Mouse (Mus musculus): Measurements from ENCODE around the gene Aldh1a1. TPM values are rescaled to one million over a fixed set of nuclear protein-coding genes. Genes with fewer than 3 reads are reported as not detected.

Gene Aldh1a1
- polyA plus RNA-seq (2016; fragmentation: Nextera tagmentation; extraction: Ambion mirVana), result 0.90 and 1.6 TPM in 2 replicates

DNA sequence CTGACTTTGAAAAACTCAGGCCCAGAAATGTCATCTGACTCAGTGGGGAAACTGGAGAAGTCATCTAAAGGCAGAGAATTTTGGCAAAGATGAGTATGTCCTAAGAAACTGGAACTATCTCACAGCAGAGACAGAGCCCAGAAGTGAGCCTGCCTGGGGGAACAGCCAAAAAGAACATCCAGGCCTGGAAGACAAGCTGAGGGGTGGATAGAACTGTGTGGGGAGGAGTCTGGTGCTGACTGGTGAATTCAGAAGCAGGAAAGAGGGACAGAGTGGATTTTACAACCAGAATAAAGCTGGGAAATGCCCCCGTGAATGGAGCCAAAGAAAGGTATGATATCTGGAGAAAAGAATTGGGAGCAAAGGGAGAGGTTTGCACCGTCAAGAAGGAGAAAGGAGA lies at the start of gene Aldh1a1:
Aldh1a1 (plus strand) TSS at position 225 of the 400 bp plus-strand sequence.
- no peaks in the 10 kb centered on the region for H3K4me1 ChIP-seq
- H3K27me3 ChIP-seq, result no peaks in the 10 kb centered on the region
- WGBS, result 81% methylated on average over 2 of the region's 2 CpGs
- H3K36me3 ChIP-seq, result no peaks in the 10 kb centered on the region
- no peak within 1 kb of the TSS for H3K9ac ChIP-seq
- H3K4me3 ChIP-seq, result no peak within 1 kb of the TSS
- ATAC-seq (ENCODE audit: low FRiP score), result no peak
- no peak within 1 kb of the TSS for H3K4me2 ChIP-seq (replicated peaks)
- H3K9me3 ChIP-seq (replicated peaks), result no peaks in the 10 kb centered on the region
- H3K27ac ChIP-seq, result no peak within 1 kb of the TSS

DNA sequence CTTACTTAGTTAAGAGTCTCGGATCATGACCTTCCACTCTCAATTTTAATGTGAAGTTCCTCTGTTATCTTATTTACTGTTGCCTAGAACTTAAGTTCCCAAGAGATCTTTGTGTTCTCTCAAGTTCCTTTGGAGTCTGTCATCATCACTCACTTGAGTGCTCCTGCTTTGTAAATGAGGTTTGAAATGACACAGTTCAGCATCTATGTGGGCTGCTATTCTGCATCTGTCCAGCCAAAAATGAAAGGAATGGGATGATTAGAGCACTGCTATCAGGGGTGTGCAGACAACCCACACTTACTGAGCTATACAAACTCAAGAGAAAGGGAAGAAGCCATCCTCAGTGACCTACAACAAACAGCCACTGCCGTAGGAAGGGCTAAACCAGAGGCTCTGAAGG lies 44.7 kb upstream of the Aldh1a1 start:
- Histone ChIP-seq H3K27ac (no peak overlapping the region), H3K9me3 (replicated peaks) (no peaks in the 10 kb centered on the region), H3K4me3 (no peak overlapping the region), H3K27me3 (no peaks in the 10 kb centered on the region), H3K36me3 (no peaks in the 10 kb centered on the region), H3K4me2 (replicated peaks) (no peak overlapping the region), H3K4me1 (no peaks in the 10 kb centered on the region), H3K9ac (no peak overlapping the region)
- no peak for ATAC-seq (ENCODE audit: low FRiP score)
- 87% methylated on average over 2 of the region's 2 CpGs for WGBS

DNA sequence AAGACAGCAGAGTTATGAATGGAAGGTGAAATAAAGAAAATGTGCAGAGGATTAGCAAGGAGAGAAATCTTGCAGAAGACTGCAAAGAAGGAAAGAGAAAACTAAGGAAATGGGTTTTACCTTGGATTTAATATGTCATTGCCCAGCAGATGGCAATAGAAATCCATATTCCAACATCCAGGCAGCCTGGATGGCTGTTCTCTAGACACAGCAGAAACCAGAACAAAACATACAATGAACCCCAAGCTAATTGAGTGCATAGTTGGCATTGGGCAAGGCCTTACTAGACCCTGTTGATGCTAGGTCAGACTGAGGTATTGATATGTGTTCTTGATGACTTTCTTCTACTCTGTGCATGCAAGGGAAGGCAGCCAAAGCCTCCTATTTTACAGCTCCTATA lies 43.0 kb upstream of the Aldh1a1 start:
- H3K27me3 ChIP-seq, result no peaks in the 10 kb centered on the region
- H3K4me1 ChIP-seq, result no peaks in the 10 kb centered on the region
- no peaks in the 10 kb centered on the region for H3K9me3 ChIP-seq (replicated peaks)
- H3K4me3 ChIP-seq, result no peak overlapping the region
- no peak overlapping the region for H3K27ac ChIP-seq
- H3K4me2 ChIP-seq (replicated peaks), result no peak overlapping the region
- no peaks in the 10 kb centered on the region for H3K36me3 ChIP-seq
- no peak for ATAC-seq (ENCODE audit: low FRiP score)
- no peak overlapping the region for H3K9ac ChIP-seq

DNA sequence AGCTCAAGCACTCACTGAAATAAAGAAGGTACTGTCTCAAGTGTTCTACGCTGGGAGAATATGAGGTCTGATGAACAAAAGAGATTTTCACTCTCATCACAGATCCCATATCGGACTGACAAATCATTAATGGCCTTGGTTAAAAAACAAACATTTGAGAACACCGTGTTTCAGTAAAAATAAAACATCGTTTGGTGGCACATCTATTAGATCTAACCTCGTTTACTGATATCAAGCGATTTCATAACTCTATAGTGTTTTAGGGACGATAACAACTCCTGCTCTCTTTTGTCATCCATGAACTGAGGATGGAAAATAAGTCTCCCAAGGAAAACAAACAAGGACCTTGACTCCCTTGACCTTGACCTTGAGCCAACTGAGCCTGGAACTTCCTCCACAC lies 41.5 kb upstream of the Aldh1a1 start:
- Histone ChIP-seq H3K27me3 (no peaks in the 10 kb centered on the region), H3K9me3 (replicated peaks) (no peaks in the 10 kb centered on the region), H3K36me3 (no peaks in the 10 kb centered on the region), H3K4me1 (no peaks in the 10 kb centered on the region), H3K9ac (no peak overlapping the region), H3K4me2 (replicated peaks) (no peak overlapping the region), H3K27ac (no peak overlapping the region), H3K4me3 (no peak overlapping the region)
- ATAC-seq (ENCODE audit: low FRiP score), result no peak
- 90% methylated on average over 7 of the region's 7 CpGs for WGBS

DNA sequence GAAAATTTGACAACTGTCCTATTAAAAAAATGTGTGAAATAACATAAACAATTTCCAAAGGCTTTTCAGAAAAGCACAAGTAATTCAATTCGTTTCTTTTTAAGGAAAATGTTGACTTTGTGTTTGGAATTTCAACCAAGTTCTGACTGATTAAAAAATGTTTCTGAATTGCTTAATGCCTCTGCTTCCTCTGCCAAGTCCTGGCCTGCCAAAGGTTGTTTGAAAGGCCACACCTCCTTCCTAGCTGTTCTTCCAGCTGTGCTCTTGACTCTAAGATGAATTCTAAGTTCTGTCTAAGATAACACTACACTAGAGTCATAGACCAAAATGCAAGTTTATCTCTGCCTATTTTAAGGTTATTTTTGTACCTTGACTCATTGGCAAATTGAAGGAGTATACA lies 8.0 kb upstream of the Aldh1a1 start:
- Histone ChIP-seq H3K27ac (no peak overlapping the region), H3K9ac (no peak overlapping the region), H3K4me3 (no peak overlapping the region), H3K27me3 (no peaks in the 10 kb centered on the region), H3K4me1 (no peaks in the 10 kb centered on the region), H3K4me2 (replicated peaks) (no peak overlapping the region), H3K36me3 (no peaks in the 10 kb centered on the region), H3K9me3 (replicated peaks) (no peaks in the 10 kb centered on the region)
- no peak for ATAC-seq (ENCODE audit: low FRiP score)
- 84% methylated on average over 1 of the region's 1 CpGs for WGBS

DNA sequence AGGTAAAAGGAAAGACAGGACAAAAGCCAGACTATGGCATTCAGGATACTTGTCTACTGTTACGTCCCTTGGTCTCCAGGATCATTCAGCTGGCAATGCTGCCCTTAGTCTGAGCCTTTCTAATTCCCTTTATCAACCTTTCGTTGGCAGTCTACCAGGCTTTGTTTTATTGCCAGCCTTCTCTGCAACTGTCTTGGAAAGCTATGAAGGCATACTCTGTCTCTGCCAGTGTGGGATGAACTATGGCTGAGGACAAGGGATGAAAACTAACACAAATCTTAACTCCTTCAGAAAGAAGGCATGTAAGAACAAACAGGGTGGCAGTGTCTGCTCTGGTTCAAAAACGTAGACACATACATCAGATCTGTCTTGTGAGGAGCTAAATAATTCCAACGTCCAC lies 565 bp upstream of the Aldh1a1 start:
- WGBS, result 71% methylated on average over 4 of the region's 4 CpGs
- Histone ChIP-seq H3K36me3 (no peaks in the 10 kb centered on the region), H3K9ac (no peak overlapping the region), H3K4me3 (no peak overlapping the region), H3K9me3 (replicated peaks) (no peaks in the 10 kb centered on the region), H3K27me3 (no peaks in the 10 kb centered on the region), H3K27ac (no peak overlapping the region), H3K4me2 (replicated peaks) (no peak overlapping the region), H3K4me1 (no peaks in the 10 kb centered on the region)
- no peak for ATAC-seq (ENCODE audit: low FRiP score)

DNA sequence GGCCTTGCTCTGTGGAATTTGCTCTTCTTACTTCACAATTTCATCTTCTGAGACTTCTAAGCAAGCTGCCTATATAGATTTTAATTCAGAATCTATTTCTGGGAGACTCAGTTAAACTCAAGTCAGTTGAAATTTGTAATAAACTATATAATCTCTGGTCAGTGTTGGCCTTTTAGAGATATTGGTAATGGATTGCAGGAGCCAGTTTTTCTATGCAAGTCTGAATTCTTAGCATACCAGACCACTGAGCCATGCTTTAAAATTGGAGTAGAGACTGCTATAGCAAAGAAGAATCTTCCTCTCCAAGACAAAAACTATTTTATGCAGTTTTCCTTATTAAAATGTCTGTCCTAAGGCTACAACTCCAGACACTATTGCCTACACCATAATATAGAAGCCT lies 4.0 kb downstream of the Aldh1a1 start:
- Histone ChIP-seq H3K9me3 (replicated peaks) (no peaks in the 10 kb centered on the region), H3K4me3 (no peak overlapping the region), H3K27me3 (no peaks in the 10 kb centered on the region), H3K4me1 (no peaks in the 10 kb centered on the region), H3K4me2 (replicated peaks) (no peak overlapping the region), H3K36me3 (no peaks in the 10 kb centered on the region), H3K9ac (no peak overlapping the region), H3K27ac (no peak overlapping the region)
- ATAC-seq (ENCODE audit: low FRiP score), result no peak

DNA sequence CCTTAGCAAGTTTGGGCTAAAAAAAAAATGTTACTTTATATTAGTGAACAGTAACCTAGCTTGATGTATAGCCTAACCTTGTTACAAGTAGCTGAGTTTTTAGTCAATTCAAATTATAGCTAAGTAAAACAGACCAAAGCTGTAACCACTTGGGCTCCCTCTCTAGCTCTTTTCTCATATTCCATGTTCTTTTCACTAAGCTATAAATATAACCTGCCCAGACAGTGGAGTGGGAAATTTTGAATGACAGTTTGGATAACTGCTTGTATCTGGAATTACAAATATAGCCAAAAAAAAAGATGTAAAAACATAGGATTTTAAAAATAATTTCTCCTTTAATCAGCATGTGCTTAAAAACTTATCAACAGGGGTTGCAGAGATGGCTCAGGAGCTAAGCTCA lies 12.8 kb downstream of the Aldh1a1 start:
- Histone ChIP-seq H3K9me3 (replicated peaks) (no peaks in the 10 kb centered on the region), H3K4me1 (0 out of 2 replicates have a peak, but pooled peaks cover 7% of the 10 kb centered on the region), H3K4me3 (no peak overlapping the region), H3K9ac (no peak overlapping the region), H3K27me3 (0 out of 2 replicates have a peak, but pooled peaks cover 4% of the 10 kb centered on the region), H3K4me2 (replicated peaks) (no peak overlapping the region), H3K27ac (no peak overlapping the region), H3K36me3 (no peaks in the 10 kb centered on the region)
- ATAC-seq (ENCODE audit: low FRiP score), result no peak

DNA sequence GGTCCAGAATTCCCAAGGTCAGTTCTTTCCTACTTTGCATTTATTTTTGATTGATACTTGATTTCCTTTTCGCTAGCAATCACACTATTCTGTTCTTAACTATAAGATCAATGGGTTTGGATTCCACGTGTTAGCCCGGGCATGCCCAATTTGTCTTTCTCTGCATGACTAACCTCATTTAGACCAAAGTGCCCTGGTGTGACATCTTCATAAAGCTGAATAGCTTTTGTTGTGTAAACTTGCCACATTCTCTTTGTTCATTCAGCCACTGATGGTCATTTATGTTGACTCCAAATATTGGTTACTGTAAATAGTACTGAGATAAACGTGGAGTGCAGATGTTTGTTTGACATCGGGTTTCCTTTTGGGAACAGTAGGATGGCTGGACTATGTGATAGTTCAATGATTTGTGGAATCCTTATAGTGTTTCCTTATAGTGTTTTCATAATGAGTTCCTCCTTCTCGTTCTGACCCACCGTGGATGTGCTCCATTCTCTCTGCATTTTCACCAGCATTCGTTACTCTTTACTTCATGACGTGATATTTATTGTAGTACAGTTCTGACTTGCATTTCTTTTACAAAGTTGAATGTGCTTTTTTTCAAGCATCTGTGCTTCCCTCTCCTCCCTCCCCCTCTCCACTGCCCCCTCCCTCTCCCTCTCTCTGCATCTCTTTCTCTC lies 14.6 kb downstream of the Aldh1a1 start:
- Histone ChIP-seq H3K36me3 (no peaks in the 10 kb centered on the region), H3K4me3 (no peak overlapping the region), H3K27ac (no peak overlapping the region), H3K4me2 (replicated peaks) (0 out of 2 replicates have a peak overlapping the region, but pooled peaks have one; percentile 3), H3K4me1 (0 out of 2 replicates have a peak, but pooled peaks cover 7% of the 10 kb centered on the region), H3K27me3 (0 out of 2 replicates have a peak, but pooled peaks cover 4% of the 10 kb centered on the region), H3K9ac (no peak overlapping the region), H3K9me3 (replicated peaks) (no peaks in the 10 kb centered on the region)
- 0 out of 2 replicates have a peak, but pooled peaks have one; percentile 46 for ATAC-seq (ENCODE audit: low FRiP score)
- 22% methylated on average over 9 of the region's 9 CpGs for WGBS

DNA sequence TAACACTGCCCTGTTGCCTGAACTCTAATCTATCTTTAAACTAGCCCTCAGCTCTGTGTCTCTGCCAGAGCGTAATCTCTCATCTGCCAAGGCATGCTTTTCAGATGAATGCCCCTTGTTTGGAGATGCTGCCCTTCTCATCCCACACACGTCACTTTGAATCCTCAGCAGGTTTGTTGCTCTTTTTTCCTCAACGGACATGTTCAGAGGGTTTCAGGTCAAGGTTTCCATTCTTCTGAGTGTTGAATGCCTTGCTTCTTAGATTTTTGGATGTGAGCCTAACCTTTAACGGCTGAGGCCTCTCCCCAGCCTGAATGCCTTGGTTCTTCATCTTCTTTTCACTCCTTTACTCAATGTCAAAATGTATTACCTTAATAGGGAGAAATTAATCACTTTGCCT lies 16.1 kb downstream of the Aldh1a1 start:
- Histone ChIP-seq H3K4me2 (replicated peaks) (no peak overlapping the region), H3K9ac (no peak overlapping the region), H3K4me1 (0 out of 2 replicates have a peak, but pooled peaks cover 7% of the 10 kb centered on the region), H3K36me3 (no peaks in the 10 kb centered on the region), H3K9me3 (replicated peaks) (no peaks in the 10 kb centered on the region), H3K27ac (no peak overlapping the region), H3K4me3 (no peak overlapping the region), H3K27me3 (0 out of 2 replicates have a peak, but pooled peaks cover 4% of the 10 kb centered on the region)
- ATAC-seq (ENCODE audit: low FRiP score), result no peak
- 30% methylated on average over 4 of the region's 4 CpGs for WGBS

DNA sequence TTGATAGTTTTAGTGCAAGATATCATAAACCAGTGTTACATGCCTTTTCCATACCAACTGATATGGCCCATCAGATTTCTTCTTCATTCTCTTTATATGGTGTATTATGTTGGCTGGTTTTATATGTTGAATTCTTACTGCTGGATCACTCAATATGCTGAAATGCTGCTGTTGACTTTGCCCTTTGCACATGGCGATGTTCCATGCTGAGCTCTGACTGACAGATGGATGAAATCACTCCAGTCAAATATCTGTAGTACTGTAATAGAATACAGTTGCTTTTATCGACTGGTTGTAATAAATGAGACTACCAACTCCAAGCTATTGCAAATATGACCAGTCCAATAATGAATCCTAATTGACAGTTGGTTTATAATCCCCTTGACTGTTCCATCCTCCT lies 19.5 kb downstream of the Aldh1a1 start:
- H3K4me3 ChIP-seq, result no peak overlapping the region
- H3K4me2 ChIP-seq (replicated peaks), result no peak overlapping the region
- 89% methylated on average over 2 of the region's 2 CpGs for WGBS
- H3K9ac ChIP-seq, result no peak overlapping the region
- no peaks in the 10 kb centered on the region for H3K36me3 ChIP-seq
- H3K27ac ChIP-seq, result no peak overlapping the region
- 0 out of 2 replicates have a peak, but pooled peaks cover 4% of the 10 kb centered on the region for H3K27me3 ChIP-seq
- no peak for ATAC-seq (ENCODE audit: low FRiP score)
- H3K9me3 ChIP-seq (replicated peaks), result no peaks in the 10 kb centered on the region
- 0 out of 2 replicates have a peak, but pooled peaks cover 7% of the 10 kb centered on the region for H3K4me1 ChIP-seq

DNA sequence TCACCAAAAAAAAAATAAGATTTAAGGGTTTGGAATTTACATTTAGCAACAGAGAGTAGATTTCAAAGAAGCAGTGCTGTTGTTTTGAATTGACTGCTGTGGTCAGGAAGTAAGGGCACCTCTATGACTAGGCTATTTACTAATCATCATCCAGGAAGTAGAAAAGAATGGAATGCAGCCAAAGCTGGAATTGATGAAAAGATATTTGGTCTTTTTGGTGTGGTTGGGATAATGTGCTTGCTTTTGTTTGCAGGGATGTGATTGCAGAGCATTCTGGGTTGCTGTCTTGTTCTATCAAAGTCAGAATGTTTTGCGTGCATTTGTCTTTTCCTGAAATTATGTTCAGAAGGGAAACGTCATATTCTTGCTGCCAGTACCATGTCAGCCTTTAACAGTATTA lies 20.7 kb downstream of the Aldh1a1 start:
- H3K27me3 ChIP-seq, result 0 out of 2 replicates have a peak, but pooled peaks cover 4% of the 10 kb centered on the region
- H3K9me3 ChIP-seq (replicated peaks), result no peaks in the 10 kb centered on the region
- H3K4me3 ChIP-seq, result no peak overlapping the region
- ATAC-seq (ENCODE audit: low FRiP score), result no peak
- H3K4me2 ChIP-seq (replicated peaks), result no peak overlapping the region
- 86% methylated on average over 2 of the region's 2 CpGs for WGBS
- no peaks in the 10 kb centered on the region for H3K36me3 ChIP-seq
- H3K4me1 ChIP-seq, result 0 out of 2 replicates have a peak, but pooled peaks cover 2% of the 10 kb centered on the region
- H3K27ac ChIP-seq, result no peak overlapping the region
- H3K9ac ChIP-seq, result no peak overlapping the region

DNA sequence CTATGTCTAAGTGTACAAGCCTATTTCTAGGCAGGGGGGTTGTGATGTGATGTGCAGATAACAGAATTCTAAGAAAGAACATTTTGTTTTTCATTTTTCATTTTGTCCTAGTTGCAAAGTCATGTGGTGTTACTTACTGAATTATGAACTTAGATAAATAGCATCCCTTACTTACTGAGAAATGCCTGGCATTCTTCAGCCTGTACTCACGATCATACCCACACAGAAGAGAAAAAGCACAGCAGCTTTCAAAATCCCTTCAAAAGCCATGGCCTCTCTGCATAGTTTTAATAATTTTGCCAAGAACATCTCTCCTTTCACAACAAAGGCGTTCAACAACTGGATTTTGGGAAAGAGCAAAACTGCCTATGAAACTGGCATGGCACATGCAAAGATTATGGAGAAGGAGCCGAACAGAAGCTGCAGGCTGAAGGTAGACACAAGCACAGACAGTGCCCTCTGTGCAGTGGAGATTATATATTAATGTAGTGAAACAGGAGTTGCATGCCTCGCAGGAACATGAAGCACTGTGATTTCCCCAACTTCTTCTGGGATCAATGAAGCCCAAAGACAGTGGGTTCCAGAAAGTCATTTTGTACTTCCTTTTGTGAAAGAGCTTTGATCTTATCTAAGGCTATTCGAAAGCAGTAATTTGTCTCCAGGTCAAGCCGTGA lies 21.3 kb downstream of the Aldh1a1 start:
- H3K4me2 ChIP-seq (replicated peaks), result no peak overlapping the region
- H3K36me3 ChIP-seq, result no peaks in the 10 kb centered on the region
- H3K27ac ChIP-seq, result no peak overlapping the region
- H3K9ac ChIP-seq, result no peak overlapping the region
- 77% methylated on average over 6 of the region's 6 CpGs for WGBS
- no peaks in the 10 kb centered on the region for H3K4me1 ChIP-seq
- no peak for ATAC-seq (ENCODE audit: low FRiP score)
- no peaks in the 10 kb centered on the region for H3K27me3 ChIP-seq
- H3K9me3 ChIP-seq (replicated peaks), result no peaks in the 10 kb centered on the region
- H3K4me3 ChIP-seq, result no peak overlapping the region

All from hindbrain, embryonic 12.5 days (tissue).